ENCODE assay signal across 9 mouse cellular contexts in the genomic region with DNA sequence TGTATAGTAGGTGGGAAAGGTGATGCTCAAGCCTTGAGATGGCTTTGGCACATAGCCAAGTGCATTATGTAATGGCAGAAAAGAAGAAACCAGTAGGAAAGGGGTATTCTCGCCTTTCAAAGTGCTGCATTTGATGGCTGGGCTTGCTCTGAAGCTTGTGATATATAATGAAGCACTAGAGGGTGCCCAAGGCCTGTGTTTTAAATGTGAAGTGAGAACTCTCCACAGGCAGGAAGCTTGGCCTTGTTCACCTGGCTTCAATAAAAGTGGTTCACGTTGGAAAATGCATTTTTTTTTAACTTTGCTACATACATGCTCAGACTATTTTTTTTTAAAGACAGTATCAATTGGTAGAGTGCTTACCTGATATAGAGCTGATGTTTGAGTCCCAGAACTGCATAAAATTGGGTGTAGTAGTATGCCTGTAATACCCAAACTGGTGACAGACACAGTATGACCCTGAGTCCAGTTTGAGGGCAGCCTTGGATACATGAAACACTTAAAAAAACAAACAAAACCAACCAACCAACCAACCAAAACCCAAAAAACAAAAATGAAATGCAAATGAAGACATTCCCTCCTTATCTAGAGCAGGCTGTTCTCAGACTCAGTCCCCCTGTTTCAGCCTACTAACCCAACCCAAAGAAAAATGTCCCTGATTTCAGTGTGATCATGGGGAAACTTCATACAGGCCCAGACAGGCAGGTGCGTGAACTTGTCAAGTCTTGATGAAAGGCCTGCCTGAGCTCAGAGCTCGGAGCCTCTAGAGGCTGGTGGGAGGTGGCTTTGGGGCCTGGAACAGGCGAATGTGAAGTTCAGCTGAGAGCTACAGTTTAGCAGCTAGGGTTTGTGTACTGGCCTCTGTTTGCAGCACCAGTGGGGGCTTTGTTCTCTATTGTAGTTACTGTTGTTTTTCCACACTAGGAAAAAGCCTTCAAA. TPM values are rescaled to one million over a fixed set of nuclear protein-coding genes. Genes with fewer than 3 reads are reported as not detected.
DNase-seq lines count a peak whose midpoint lies in the region; ATAC-seq and TF ChIP-seq lines count a peak whose summit lies in the region.
"Had no signal": no experiment of that assay in that cellular context is flagged by ENCODE, and none has a peak within 500 bp of the region (broad histone marks: within the 10 kb centered on the region; RNA-seq: fewer than 3 reads in every experiment).

No protein-coding gene starts in this region.

- no peak overlapping the region for H3K4me3 ChIP-seq in intestine, embryonic 14.5 days (ENCODE audit: low read depth, low read length)
- H3K4me3 ChIP-seq in intestine, embryonic 16.5 days (ENCODE audit: low read length), result no peak overlapping the region
- no peak overlapping the region for H3K4me3 ChIP-seq in embryonic facial prominence, embryonic 14.5 days (ENCODE audit: low read depth, low read length)
- no peak overlapping the region for H3K4me3 ChIP-seq in hindbrain, embryonic 14.5 days (replicated peaks; ENCODE audit: low read length)
- no peak overlapping the region for H3K4me3 ChIP-seq in left cerebral cortex, adult 2 months
- no peak overlapping the region for H3K4me3 ChIP-seq in midbrain, embryonic 15.5 days
- H3K4me3 ChIP-seq: lung, embryonic 15.5 days had no signal

- no peaks in the 10 kb centered on the region for H3K36me3 ChIP-seq in intestine, embryonic 14.5 days (ENCODE audit: control insufficient read depth, insufficient read depth, low read length)
- H3K36me3 ChIP-seq in intestine, embryonic 16.5 days (ENCODE audit: control insufficient read depth, insufficient read depth, low read length), result no peaks in the 10 kb centered on the region
- no peaks in the 10 kb centered on the region for H3K36me3 ChIP-seq in embryonic facial prominence, embryonic 14.5 days (ENCODE audit: control insufficient read depth, insufficient read depth, low read length)
- H3K36me3 ChIP-seq in hindbrain, embryonic 14.5 days (replicated peaks; ENCODE audit: control insufficient read depth, insufficient read depth), result no peaks in the 10 kb centered on the region
- H3K36me3 ChIP-seq in midbrain, embryonic 15.5 days (replicated peaks), result no peaks in the 10 kb centered on the region
- H3K36me3 ChIP-seq: lung, embryonic 15.5 days had no signal

- no peaks in the 10 kb centered on the region for H3K9me3 ChIP-seq in intestine, embryonic 14.5 days (ENCODE audit: control insufficient read depth, low read length)
- H3K9me3 ChIP-seq in intestine, embryonic 16.5 days (ENCODE audit: control insufficient read depth, low read length), result no peaks in the 10 kb centered on the region
- H3K9me3 ChIP-seq in embryonic facial prominence, embryonic 14.5 days (ENCODE audit: control insufficient read depth, low read length), result no peaks in the 10 kb centered on the region
- H3K9me3 ChIP-seq in hindbrain, embryonic 14.5 days (ENCODE audit: control insufficient read depth, low read length), result no peaks in the 10 kb centered on the region
- H3K9me3 ChIP-seq in midbrain, embryonic 15.5 days, result no peaks in the 10 kb centered on the region
- H3K9me3 ChIP-seq: lung, embryonic 15.5 days had no signal

- no peak; the same call in 1 of the 2 replicates for ATAC-seq in intestine, embryonic 14.5 days (replicated peaks; ENCODE audit: low FRiP score, low TSS enrichment, low read depth)
- ATAC-seq in intestine, embryonic 16.5 days, result no peak
- ATAC-seq in embryonic facial prominence, embryonic 14.5 days (ENCODE audit: low read depth), result peak; percentile 63
- peak; percentile 70; the same call in 1 of the 2 replicates for ATAC-seq in hindbrain, embryonic 14.5 days (ENCODE audit: low FRiP score)
- ATAC-seq in midbrain, embryonic 15.5 days (replicated peaks), result 0 out of 2 replicates have a peak, but pooled peaks have one; percentile 63

- intact Hi-C loops in left cerebral cortex, adult 2 months (cut with DNase I), result loop anchor here (1.0 to 5.0 kb wide), 3 partner anchors 78 to 443 kb away; no protein-coding TSS in a partner anchor

- peak; percentile 66 for DNase-seq in intestine, embryonic 14.5 days (ENCODE audit: low spot score)
- DNase-seq in adrenal gland, postnatal 36 days, result peak; percentile 19 to 43
- peak; percentile 88 for DNase-seq in embryonic facial prominence, embryonic 14.5 days (ENCODE audit: low spot score)
- peak; percentile 79 for DNase-seq in hindbrain, embryonic 14.5 days (ENCODE audit: low spot score)
- DNase-seq in left cerebral cortex, adult 2 months (ENCODE audit: extremely low spot score in 1 of 2, low spot score in 2 of 2), result peak; percentile 48 to 49
- DNase-seq in thymus, postnatal 36 days, result peak; percentile 13 to 22

- H3K4me1 ChIP-seq in intestine, embryonic 14.5 days (replicated peaks; ENCODE audit: control insufficient read depth, insufficient read depth, low read length), result peaks cover 8% of the 10 kb centered on the region
- 0 out of 2 replicates have a peak, but pooled peaks cover 11% of the 10 kb centered on the region for H3K4me1 ChIP-seq in intestine, embryonic 16.5 days (ENCODE audit: control insufficient read depth, insufficient read depth, low read length)
- 0 out of 2 replicates have a peak, but pooled peaks cover 3% of the 10 kb centered on the region for H3K4me1 ChIP-seq in embryonic facial prominence, embryonic 14.5 days (ENCODE audit: control insufficient read depth, insufficient read depth, low read length)
- 0 out of 2 replicates have a peak, but pooled peaks cover 6% of the 10 kb centered on the region for H3K4me1 ChIP-seq in hindbrain, embryonic 14.5 days (replicated peaks; ENCODE audit: control insufficient read depth, insufficient read depth, low read length)
- H3K4me1 ChIP-seq in midbrain, embryonic 15.5 days, result 0 out of 2 replicates have a peak, but pooled peaks cover 12% of the 10 kb centered on the region
- H3K4me1 ChIP-seq: lung, embryonic 15.5 days had no signal

- H3K9ac ChIP-seq in intestine, embryonic 14.5 days (ENCODE audit: low read length), result no peak overlapping the region
- H3K9ac ChIP-seq in intestine, embryonic 16.5 days (ENCODE audit: low read depth, low read length), result no peak overlapping the region
- H3K9ac ChIP-seq in embryonic facial prominence, embryonic 14.5 days (ENCODE audit: low read depth, low read length), result no peak overlapping the region
- H3K9ac ChIP-seq in hindbrain, embryonic 14.5 days, result no peak overlapping the region
- no peak overlapping the region for H3K9ac ChIP-seq in midbrain, embryonic 15.5 days
- H3K9ac ChIP-seq: lung, embryonic 15.5 days had no signal

- H3K4me2 ChIP-seq in intestine, embryonic 14.5 days (ENCODE audit: low read length), result no peak overlapping the region
- no peak overlapping the region for H3K4me2 ChIP-seq in intestine, embryonic 16.5 days (ENCODE audit: low read depth, low read length)
- H3K4me2 ChIP-seq in embryonic facial prominence, embryonic 14.5 days (ENCODE audit: low read depth, low read length), result no peak overlapping the region
- H3K4me2 ChIP-seq in hindbrain, embryonic 14.5 days (replicated peaks), result no peak overlapping the region
- no peak overlapping the region for H3K4me2 ChIP-seq in midbrain, embryonic 15.5 days
- H3K4me2 ChIP-seq: lung, embryonic 15.5 days had no signal

- H3K27ac ChIP-seq in intestine, embryonic 14.5 days (ENCODE audit: low read depth), result no peak overlapping the region
- H3K27ac ChIP-seq in intestine, embryonic 16.5 days (ENCODE audit: low read length), result no peak overlapping the region
- no peak overlapping the region for H3K27ac ChIP-seq in embryonic facial prominence, embryonic 14.5 days (replicated peaks; ENCODE audit: low read depth, low read length)
- H3K27ac ChIP-seq in hindbrain, embryonic 14.5 days, result no peak overlapping the region
- no peak overlapping the region for H3K27ac ChIP-seq in left cerebral cortex, adult 2 months
- H3K27ac ChIP-seq in midbrain, embryonic 15.5 days, result no peak overlapping the region
- H3K27ac ChIP-seq: lung, embryonic 15.5 days had no signal

- no peaks in the 10 kb centered on the region for H3K27me3 ChIP-seq in intestine, embryonic 14.5 days (replicated peaks; ENCODE audit: control insufficient read depth, insufficient read depth, low read length)
- H3K27me3 ChIP-seq in intestine, embryonic 16.5 days (replicated peaks; ENCODE audit: control insufficient read depth, insufficient read depth, low read length), result no peaks in the 10 kb centered on the region
- no peaks in the 10 kb centered on the region for H3K27me3 ChIP-seq in embryonic facial prominence, embryonic 14.5 days (replicated peaks; ENCODE audit: control insufficient read depth, insufficient read depth, low read length)
- no peaks in the 10 kb centered on the region for H3K27me3 ChIP-seq in hindbrain, embryonic 14.5 days (ENCODE audit: control insufficient read depth, insufficient read depth, low read length)
- H3K27me3 ChIP-seq in midbrain, embryonic 15.5 days (replicated peaks), result no peaks in the 10 kb centered on the region
- H3K27me3 ChIP-seq: lung, embryonic 15.5 days had no signal

- 45% methylated on average over 5 of the region's 5 CpGs for WGBS in intestine, embryonic 14.5 days
- WGBS in intestine, embryonic 16.5 days, result 52% methylated on average over 5 of the region's 5 CpGs
- WGBS in embryonic facial prominence, embryonic 14.5 days, result 27% methylated on average over 5 of the region's 5 CpGs
- 39% methylated on average over 5 of the region's 5 CpGs for WGBS in hindbrain, embryonic 14.5 days
- 50% methylated on average over 5 of the region's 5 CpGs for WGBS in midbrain, embryonic 15.5 days

- TF ChIP-seq CTCF in left cerebral cortex, adult 2 months (IDR thresholded peaks at IDR 0.05), result peak; percentile 74

RNA-seq across cellular contexts. Expression of gene Slc25a26, which starts 44.0 kb away (rescaled TPM):
- polyA plus RNA-seq in intestine, embryonic 14.5 days (2014; fragmentation: Nextera tagmentation; extraction: Ambion mirVana), result 7.3 and 9.5 TPM in 2 replicates
- polyA plus RNA-seq in intestine, embryonic 16.5 days (2015; fragmentation: Nextera tagmentation; extraction: Ambion mirVana), result 8.6 and 9.2 TPM in 2 replicates
- total RNA-seq in adrenal gland, postnatal 36 days (2021), result 10 to 100 TPM; 14.2 to 14.7 TPM
- 6.8 and 9.0 TPM in 2 replicates for polyA plus RNA-seq in embryonic facial prominence, embryonic 14.5 days (2014; fragmentation: Nextera tagmentation; extraction: Ambion mirVana)
- 6.8 TPM in 2 replicates for polyA plus RNA-seq in hindbrain, embryonic 14.5 days (2014; fragmentation: Nextera tagmentation; extraction: Ambion mirVana)
- total RNA-seq in left cerebral cortex, adult 2 months (2021), result 10 to 100 TPM; 17.1 to 19.3 TPM
- 8.4 and 8.6 TPM in 2 replicates for polyA plus RNA-seq in midbrain, embryonic 15.5 days (2015; fragmentation: Nextera tagmentation; extraction: Ambion mirVana)

Comparison
In these comparisons a context has a peak if more than half of its experiments do, and no peak if none do; other contexts are left out.
1. ATAC-seq: peak in embryonic facial prominence, embryonic 14.5 days (single experiment), hindbrain, embryonic 14.5 days (single experiment) and midbrain, embryonic 15.5 days (single experiment); none in intestine, embryonic 14.5 days (single experiment) and intestine, embryonic 16.5 days (single experiment).
2. DNase-seq: peak in every context shown above with its lines; median percentile 88 in embryonic facial prominence, embryonic 14.5 days; 79 in hindbrain, embryonic 14.5 days; 66 in intestine, embryonic 14.5 days; 48 in left cerebral cortex, adult 2 months; 31 in adrenal gland, postnatal 36 days; 18 in thymus, postnatal 36 days.